Mouse (Mus musculus) hindbrain, embryonic 11.5 days (tissue): ENCODE measurements around the gene Il1a. TPM values are rescaled to one million over a fixed set of nuclear protein-coding genes. Genes with fewer than 3 reads are reported as not detected.

Experiments
- ATAC-seq: fragments of 200-750 bp; cut with Nextera tagmentation; 2 replicates; pipeline ENCODE4 v1.8.0; 2017; ENCODE audit warnings: mild to moderate bottlenecking, moderate TSS enrichment, moderate library complexity; ENCODE audit not compliant: low FRiP score
- DNase-seq: peaks from one replicate; pipeline ENCODE4 v3.0.0-alpha.2; 2015; ENCODE audit warnings: low spot score
- H3K27ac ChIP-seq: fragments of 300-500 bp; sonication (generic); 2 replicates; pipeline ENCODE4 v1.5.1; 2014; ENCODE audit warnings: mild to moderate bottlenecking, low read depth, low read length
- H3K27me3 ChIP-seq: fragments of 300-500 bp; sonication (generic); 2 replicates; pipeline ENCODE4 v1.6.1; 2014; ENCODE audit warnings: mild to moderate bottlenecking, low read length, moderate library complexity, mixed read lengths; ENCODE audit not compliant: control insufficient read depth, insufficient read depth
- H3K36me3 ChIP-seq: fragments of 300-500 bp; sonication (generic); 2 replicates; pipeline ENCODE4 v1.6.1; 2014; ENCODE audit warnings: mild to moderate bottlenecking, low read length, moderate library complexity, mixed read lengths; ENCODE audit not compliant: control insufficient read depth, insufficient read depth
- H3K4me1 ChIP-seq: fragments of 300-500 bp; sonication (generic); replicated peaks from 2 replicates; pipeline ENCODE4 v1.6.1; 2014; ENCODE audit warnings: low read length, mixed read lengths; ENCODE audit not compliant: control insufficient read depth, insufficient read depth
- H3K4me2 ChIP-seq: fragments of 300-500 bp; sonication (generic); replicated peaks from 2 replicates; pipeline ENCODE4 v1.6.1; 2014; ENCODE audit warnings: mild to moderate bottlenecking, low read depth, low read length
- H3K4me3 ChIP-seq: fragments of 300-500 bp; sonication (generic); 2 replicates; pipeline ENCODE4 v1.5.1; 2014; ENCODE audit warnings: low read depth, low read length
- H3K9ac ChIP-seq: fragments of 300-500 bp; sonication (generic); 2 replicates; pipeline ENCODE4 v1.6.1; 2014; ENCODE audit warnings: low read depth, low read length
- H3K9me3 ChIP-seq: fragments of 300-500 bp; sonication (generic); 2 replicates; pipeline ENCODE4 v1.6.1; 2016; ENCODE audit warnings: low read length; ENCODE audit not compliant: control insufficient read depth
- WGBS: fragments of 180-500 bp; shearing (Covaris S2); extraction: QIAGEN DNeasy Blood & Tissue Kit; methylation state at CpG from one replicate; pipeline ENCODE4 v1.1.7; 2014; 5-methylcytosine and 5-hydroxymethylcytosine counted together
- polyA plus RNA-seq: library from polyadenylated mRNA; unstranded; fragments of >200 nt; fragmentation: Nextera tagmentation; extraction: Ambion mirVana; gene quantifications from 2 replicates; pipeline ENCODE4 v1.2.1, GENCODE M21; 2014

Il1a gene
- polyA plus RNA-seq, 1 experiment from 2014 or later: 0.22 TPM

- Histone ChIP-seq H3K4me1 (no peaks in the 10 kb centered on the region), H3K4me3 (no peak overlapping the region), H3K27ac (no peak overlapping the region), H3K9ac (no peak overlapping the region), H3K27me3 (no peaks in the 10 kb centered on the region), H3K4me2 (no peak overlapping the region), H3K9me3 (no peaks in the 10 kb centered on the region), H3K36me3 (peaks cover 17% of the 10 kb centered on the region)
- ATAC-seq (no peak), DNase-seq (no peak)
- 86% methylated on average over 7 of the region's 9 CpGs for WGBS
These were observed 39.2 kb downstream of the Il1a start for GRCm38 (mm10) chr2:129270621-129271020.

DNA sequence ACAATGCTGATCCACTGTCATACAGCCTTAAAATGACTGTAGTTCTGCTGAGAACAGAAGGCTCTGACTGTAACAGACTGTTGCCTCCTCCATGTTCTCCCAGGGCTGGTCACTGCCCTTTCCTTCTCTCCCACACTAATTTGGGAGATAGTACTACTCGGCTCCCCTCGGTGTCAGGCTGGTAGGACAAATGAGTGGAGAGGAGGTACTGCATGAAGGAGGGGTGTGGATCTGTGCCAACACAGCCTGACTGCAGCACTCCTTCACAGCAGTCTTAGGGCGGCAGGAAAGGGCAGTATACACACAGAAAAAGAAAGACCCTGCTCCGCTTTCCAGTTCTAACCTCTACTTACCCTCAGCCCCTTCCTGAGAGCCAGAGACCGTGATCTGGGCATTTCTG lies 39.8 kb downstream of the Il1a start:
- Histone ChIP-seq H3K27ac (no peak overlapping the region), H3K36me3 (peaks cover 14% of the 10 kb centered on the region), H3K9ac (no peak overlapping the region), H3K27me3 (no peaks in the 10 kb centered on the region), H3K9me3 (no peaks in the 10 kb centered on the region), H3K4me2 (no peak overlapping the region), H3K4me1 (no peaks in the 10 kb centered on the region), H3K4me3 (no peak overlapping the region)
- ATAC-seq: no peak
- 97% methylated on average over 5 of the region's 5 CpGs for WGBS
- no peak for DNase-seq

GRCm38 (mm10) chr2:129269161-129269643 lies 40.6 kb downstream of the Il1a start:
- H3K4me2 ChIP-seq: no peak overlapping the region
- H3K9ac ChIP-seq: no peak overlapping the region
- no peaks in the 10 kb centered on the region for H3K27me3 ChIP-seq
- no peaks in the 10 kb centered on the region for H3K9me3 ChIP-seq
- 95% methylated on average over 12 of the region's 12 CpGs for WGBS
- no peak overlapping the region for H3K4me3 ChIP-seq
- H3K4me1 ChIP-seq: no peaks in the 10 kb centered on the region
- no peak for ATAC-seq
- peaks cover 11% of the 10 kb centered on the region for H3K36me3 ChIP-seq
- H3K27ac ChIP-seq: no peak overlapping the region
- no peak for DNase-seq

- ATAC-seq (no peak), DNase-seq (no peak)
- no peak overlapping the region for H3K27ac ChIP-seq
- H3K4me1 ChIP-seq: no peaks in the 10 kb centered on the region
- no peaks in the 10 kb centered on the region for H3K27me3 ChIP-seq
- H3K4me3 ChIP-seq: no peak overlapping the region
- peaks cover 11% of the 10 kb centered on the region for H3K36me3 ChIP-seq
- no peaks in the 10 kb centered on the region for H3K9me3 ChIP-seq
- WGBS: 96% methylated on average over 5 of the region's 5 CpGs
- no peak overlapping the region for H3K4me2 ChIP-seq
- no peak overlapping the region for H3K9ac ChIP-seq
These were observed 42.0 kb downstream of the Il1a start for GRCm38 (mm10) chr2:129267738-129268137.

- 96% methylated on average over 7 of the region's 7 CpGs for WGBS
- Histone ChIP-seq H3K27me3 (no peaks in the 10 kb centered on the region), H3K36me3 (peaks cover 9% of the 10 kb centered on the region), H3K9me3 (no peaks in the 10 kb centered on the region), H3K4me2 (no peak overlapping the region), H3K4me3 (no peak overlapping the region), H3K4me1 (no peaks in the 10 kb centered on the region), H3K9ac (no peak overlapping the region), H3K27ac (no peak overlapping the region)
- DNase-seq (no peak), ATAC-seq (no peak)
These were observed 44.5 kb downstream of the Il1a start for GRCm38 (mm10) chr2:129265316-129265715.

DNA sequence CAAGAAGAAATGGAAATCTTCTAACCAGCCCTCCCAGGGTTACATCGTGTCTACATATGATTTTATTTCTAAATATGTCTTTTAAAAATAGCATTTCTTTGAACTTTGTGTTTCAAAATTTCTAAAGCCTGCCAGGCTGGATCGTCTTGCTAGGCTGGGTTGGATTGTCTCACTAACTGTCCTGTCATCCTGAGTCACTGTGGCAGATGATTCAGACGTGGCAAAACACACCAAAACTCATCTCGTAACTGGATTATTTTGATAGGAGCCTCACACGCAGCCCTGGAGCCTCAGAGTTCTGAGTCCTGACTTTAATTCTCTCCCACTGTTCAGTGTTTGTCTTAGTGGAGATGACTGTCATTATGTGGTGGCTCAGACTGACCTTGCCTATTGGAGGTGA lies 46.7 kb downstream of the Il1a start:
- H3K9me3 ChIP-seq: no peaks in the 10 kb centered on the region
- no peak overlapping the region for H3K4me3 ChIP-seq
- no peak overlapping the region for H3K4me2 ChIP-seq
- H3K27me3 ChIP-seq: no peaks in the 10 kb centered on the region
- H3K9ac ChIP-seq: no peak overlapping the region
- DNase-seq (no peak), ATAC-seq (no peak)
- peaks cover 4% of the 10 kb centered on the region; the same call in 1 of the 2 replicates for H3K36me3 ChIP-seq
- no peak overlapping the region for H3K27ac ChIP-seq
- H3K4me1 ChIP-seq: no peaks in the 10 kb centered on the region
- WGBS: 83% methylated on average over 5 of the region's 5 CpGs

GRCm38 (mm10) chr2:129261151-129261794 lies 48.5 kb downstream of the Il1a start:
- no peaks in the 10 kb centered on the region for H3K9me3 ChIP-seq
- no peak overlapping the region for H3K27ac ChIP-seq
- no peaks in the 10 kb centered on the region for H3K27me3 ChIP-seq
- ATAC-seq (no peak), DNase-seq (no peak)
- H3K4me2 ChIP-seq: no peak overlapping the region
- no peaks in the 10 kb centered on the region for H3K36me3 ChIP-seq
- WGBS: 56% methylated on average over 6 of the region's 6 CpGs
- H3K4me1 ChIP-seq: no peaks in the 10 kb centered on the region
- no peak overlapping the region for H3K9ac ChIP-seq
- H3K4me3 ChIP-seq: no peak overlapping the region

DNA sequence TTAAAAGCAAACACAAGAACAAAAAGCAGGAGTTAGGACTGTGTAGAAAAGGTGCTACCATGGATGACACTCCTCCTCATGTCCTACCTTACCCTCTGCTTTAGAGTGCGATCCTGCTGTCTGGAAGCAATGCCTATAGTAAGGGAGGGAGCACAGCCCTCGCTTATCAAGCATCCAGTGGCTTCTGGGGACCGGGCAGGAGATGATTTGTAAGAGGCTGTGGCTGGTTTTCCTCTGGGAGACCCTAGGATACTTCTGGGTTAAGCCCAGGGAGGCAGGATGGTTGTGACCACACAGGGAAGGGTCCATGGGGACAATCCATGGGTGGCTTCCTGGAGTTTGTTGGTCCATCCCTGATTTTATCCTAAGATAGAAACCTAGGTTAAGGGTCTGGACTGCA lies 49.1 kb downstream of the Il1a start:
- Histone ChIP-seq H3K27ac (no peak overlapping the region), H3K36me3 (no peaks in the 10 kb centered on the region), H3K4me1 (no peaks in the 10 kb centered on the region), H3K9me3 (no peaks in the 10 kb centered on the region), H3K9ac (no peak overlapping the region), H3K27me3 (no peaks in the 10 kb centered on the region), H3K4me2 (no peak overlapping the region), H3K4me3 (no peak overlapping the region)
- DNase-seq (no peak), ATAC-seq (no peak)
- WGBS: 75% methylated on average over 3 of the region's 3 CpGs

DNA sequence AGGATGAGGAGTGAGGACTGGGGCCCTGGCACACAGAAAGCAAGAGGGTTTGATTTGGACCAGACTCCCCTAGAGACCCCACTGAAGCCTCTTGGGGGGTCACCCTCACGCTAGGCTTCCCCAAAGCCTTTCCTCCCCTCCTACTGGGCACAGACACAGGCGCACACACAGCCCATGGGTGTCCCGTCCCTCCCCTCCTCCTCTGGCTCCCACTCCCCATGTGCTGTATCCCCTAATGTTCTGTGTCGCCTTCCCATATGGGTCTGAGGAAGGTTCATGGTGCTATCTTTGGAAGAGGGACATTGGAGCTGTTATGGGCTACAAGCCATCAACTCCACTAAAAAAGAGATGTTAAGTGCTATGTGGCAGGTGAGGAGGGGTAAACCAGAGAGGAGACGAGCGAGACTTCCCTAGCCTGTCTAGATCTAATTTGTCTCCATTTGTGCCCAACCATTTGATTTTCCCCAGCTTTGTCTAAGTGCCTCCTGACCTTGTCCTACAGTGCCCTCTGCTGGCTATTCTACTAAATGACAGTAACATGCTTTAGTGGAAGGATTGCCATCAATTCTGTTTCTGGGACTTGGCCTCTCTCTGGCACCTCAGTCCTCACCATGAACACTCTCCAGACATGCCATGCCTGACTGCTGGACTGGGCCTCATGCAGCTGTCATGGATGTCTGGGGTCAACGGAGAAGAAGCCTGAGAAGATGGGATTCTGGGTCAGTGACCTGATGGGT lies 51.1 kb downstream of the Il1a start:
- Histone ChIP-seq H3K4me3 (no peak overlapping the region), H3K4me2 (no peak overlapping the region), H3K27me3 (no peaks in the 10 kb centered on the region), H3K36me3 (no peaks in the 10 kb centered on the region), H3K9ac (no peak overlapping the region; the same call in 1 of the 2 replicates), H3K9me3 (no peaks in the 10 kb centered on the region), H3K27ac (no peak overlapping the region), H3K4me1 (no peaks in the 10 kb centered on the region)
- 45% methylated on average over 7 of the region's 7 CpGs for WGBS
- DNase-seq: peak; percentile 87
- peak; percentile 60 for ATAC-seq
